Mouse (Mus musculus) T-cell, adult 66 days (primary cell): Measurements from ENCODE around the gene Olfr1356. TPM values are rescaled to one million over a fixed set of nuclear protein-coding genes. Genes with fewer than 3 reads are reported as not detected.

Experiments
- total RNA-seq, 2 experiments: library from RNA; stranded (reverse); gene quantifications; 3 replicates in 1 of 2; 4 replicates in 1 of 2; pipeline ENCODE4 v1.2.4; 2023

Olfr1356 gene
- total RNA-seq, result not detected

DNA sequence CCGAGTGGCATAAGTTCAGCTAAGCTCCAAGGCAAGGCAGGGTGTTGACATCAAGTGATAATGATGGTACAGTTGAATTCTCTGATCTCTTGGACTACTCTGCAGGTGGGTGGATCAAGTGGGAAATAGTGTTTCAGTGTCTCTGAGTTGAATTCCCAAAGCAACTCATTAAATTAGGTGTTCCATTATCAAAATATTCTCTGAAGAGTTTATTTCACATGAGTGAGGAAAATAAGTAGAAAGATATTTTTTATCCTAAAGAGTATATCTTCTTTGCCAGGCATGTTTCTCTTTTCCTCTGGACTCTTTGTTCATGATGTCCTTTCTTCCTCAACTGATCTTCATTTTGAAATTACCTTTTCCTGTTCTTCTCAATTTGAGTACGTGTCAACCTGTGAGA, at the start of gene Olfr1356:
Gene Olfr1356, minus strand, starts transcription at position 101 of the 400 bp plus-strand sequence.

GRCm38 (mm10) chr10:78875240-78875639, 23.3 kb upstream of the Olfr1356 start, which contains the start of gene Olfr1355:
Olfr1355 (plus strand) TSS chr10:78875540.

Other genes starting within 250 kb of the Olfr1356 start
- not detected for gene Olfr1357, start 234.1 kb downstream of the Olfr1356 start, total RNA-seq
- not detected for gene Casp14, start 133.9 kb downstream of the Olfr1356 start, total RNA-seq
- gene Ccdc105, start 99.1 kb downstream of the Olfr1356 start, total RNA-seq, result not detected
- gene Slc1a6, start 71.7 kb downstream of the Olfr1356 start, total RNA-seq, result not detected
- gene Olfr1355, start 23.4 kb upstream of the Olfr1356 start, total RNA-seq, result not detected
- not detected for gene Olfr1354, start 61.0 kb upstream of the Olfr1356 start, total RNA-seq
- not detected for gene Olfr8, start 98.5 kb upstream of the Olfr1356 start, total RNA-seq
- gene Olfr1353, start 111.1 kb upstream of the Olfr1356 start, total RNA-seq, result not detected
- gene Olfr1352, start 128.9 kb upstream of the Olfr1356 start, total RNA-seq, result not detected
- gene Olfr1351, start 160.3 kb upstream of the Olfr1356 start, total RNA-seq, result not detected
- not detected for gene Olfr57, start 176.6 kb upstream of the Olfr1356 start, total RNA-seq
- gene 2610008E11Rik, start 245.4 kb upstream of the Olfr1356 start, total RNA-seq, result 10 to 100 TPM; 19.5 to 22.8 TPM